Mouse (Mus musculus) forebrain, embryonic 16.5 days (tissue): ENCODE measurements around the gene Sgpp2. TPM values are rescaled to one million over a fixed set of nuclear protein-coding genes. Genes with fewer than 3 reads are reported as not detected.
A peak's percentile ranks its signal among the peaks of the same experiment; 100 is the strongest.

Experiments used
- ATAC-seq: fragments of 200-750 bp; cut with Nextera tagmentation; 2 replicates; pipeline ENCODE4 v1.8.0; 2017; ENCODE audit warnings: mild to moderate bottlenecking, moderate library complexity
- H3K27ac ChIP-seq: fragments of 300-500 bp; sonication (generic); 2 replicates; pipeline ENCODE4 v1.5.1; 2014; ENCODE audit warnings: low read length, control low read depth
- H3K27me3 ChIP-seq: fragments of 300-500 bp; sonication (generic); replicated peaks from 2 replicates; pipeline ENCODE4 v1.6.1; 2014; ENCODE audit warnings: low read length; ENCODE audit not compliant: control insufficient read depth, insufficient read depth
- H3K36me3 ChIP-seq: fragments of 300-500 bp; sonication (generic); 2 replicates; pipeline ENCODE4 v1.6.1; 2014; ENCODE audit not compliant: control insufficient read depth, insufficient read depth
- H3K4me1 ChIP-seq: fragments of 300-500 bp; sonication (generic); replicated peaks from 2 replicates; pipeline ENCODE4 v1.6.1; 2014; ENCODE audit warnings: low read length; ENCODE audit not compliant: control insufficient read depth, insufficient read depth
- H3K4me2 ChIP-seq: fragments of 300-500 bp; sonication (generic); 2 replicates; pipeline ENCODE4 v1.6.1; 2014; ENCODE audit warnings: mild to moderate bottlenecking, low read length, control low read depth
- H3K4me3 ChIP-seq: fragments of 300-500 bp; sonication (generic); replicated peaks from 2 replicates; pipeline ENCODE4 v1.5.1; 2014; ENCODE audit warnings: mild to moderate bottlenecking, low read length, control low read depth
- H3K9ac ChIP-seq: fragments of 300-500 bp; sonication (generic); replicated peaks from 2 replicates; pipeline ENCODE4 v1.6.1; 2014; ENCODE audit warnings: low read depth, low read length, control low read depth
- H3K9me3 ChIP-seq: fragments of 300-500 bp; sonication (generic); 2 replicates; pipeline ENCODE4 v1.6.1; 2016; ENCODE audit warnings: low read length; ENCODE audit not compliant: control insufficient read depth
- WGBS: fragments of 180-500 bp; shearing (Covaris S2); extraction: QIAGEN DNeasy Blood & Tissue Kit; methylation state at CpG from one replicate; pipeline ENCODE4 v1.1.7; 2014; 5-methylcytosine and 5-hydroxymethylcytosine counted together
- polyA plus RNA-seq: library from polyadenylated mRNA; unstranded; fragments of >200 nt; fragmentation: Nextera tagmentation; extraction: Ambion mirVana; gene quantifications from 2 replicates; pipeline ENCODE4 v1.2.1, GENCODE M21; 2015

Sgpp2 gene
- polyA plus RNA-seq, 1 experiment from 2014 or later, result 0.89 TPM

- Histone ChIP-seq H3K27me3 (no peaks in the 10 kb centered on the region), H3K27ac (no peak overlapping the region), H3K4me1 (peaks cover 14% of the 10 kb centered on the region; the same call in 1 of the 2 replicates), H3K9me3 (peaks cover 8% of the 10 kb centered on the region), H3K4me3 (no peak overlapping the region), H3K9ac (no peak overlapping the region), H3K4me2 (no peak overlapping the region), H3K36me3 (no peaks in the 10 kb centered on the region)
- ATAC-seq, result no peak
- WGBS, result 93% methylated on average over 3 of the region's 3 CpGs
These were observed 64.9 kb downstream of the Sgpp2 start for GRCm38 (mm10) chr1:78375058-78375457.

- Histone ChIP-seq H3K27ac (no peak overlapping the region), H3K27me3 (no peaks in the 10 kb centered on the region), H3K4me3 (no peak overlapping the region), H3K9me3 (no peaks in the 10 kb centered on the region), H3K4me2 (no peak overlapping the region), H3K4me1 (peaks cover 5% of the 10 kb centered on the region; the same call in 1 of the 2 replicates), H3K9ac (no peak overlapping the region), H3K36me3 (no peaks in the 10 kb centered on the region)
- 71% methylated on average over 4 of the region's 4 CpGs for WGBS
- peak; percentile 61 for ATAC-seq
These were observed 70.8 kb downstream of the Sgpp2 start for GRCm38 (mm10) chr1:78380950-78381349.

GRCm38 (mm10) chr1:78387854-78388253 is 77.7 kb downstream of the Sgpp2 start:
- no peak for ATAC-seq
- H3K4me3 ChIP-seq, result no peak overlapping the region
- H3K27me3 ChIP-seq, result no peaks in the 10 kb centered on the region
- H3K36me3 ChIP-seq, result no peaks in the 10 kb centered on the region
- WGBS, result 35% methylated on average over 4 of the region's 4 CpGs
- no peaks in the 10 kb centered on the region for H3K4me1 ChIP-seq
- H3K27ac ChIP-seq, result no peak overlapping the region
- H3K4me2 ChIP-seq, result no peak overlapping the region
- no peaks in the 10 kb centered on the region for H3K9me3 ChIP-seq
- H3K9ac ChIP-seq, result no peak overlapping the region

- no peak overlapping the region for H3K27ac ChIP-seq
- no peak for ATAC-seq
These were observed 78.7 kb downstream of the Sgpp2 start for GRCm38 (mm10) chr1:78388848-78389247.

GRCm38 (mm10) chr1:78395191-78395735 is 85.1 kb downstream of the Sgpp2 start:
- no peaks in the 10 kb centered on the region for H3K9me3 ChIP-seq
- H3K27ac ChIP-seq, result no peak overlapping the region
- no peaks in the 10 kb centered on the region for H3K4me1 ChIP-seq
- no peak for ATAC-seq
- 66% methylated on average over 8 of the region's 8 CpGs for WGBS
- no peaks in the 10 kb centered on the region for H3K36me3 ChIP-seq
- H3K4me2 ChIP-seq, result no peak overlapping the region
- no peaks in the 10 kb centered on the region for H3K27me3 ChIP-seq
- no peak overlapping the region for H3K9ac ChIP-seq
- no peak overlapping the region for H3K4me3 ChIP-seq

More at GRCm38 (mm10) chr1:78388848-78389247, 78.7 kb downstream of the Sgpp2 start:
- Histone ChIP-seq H3K27me3 (no peaks in the 10 kb centered on the region), H3K9ac (no peak overlapping the region), H3K36me3 (no peaks in the 10 kb centered on the region), H3K9me3 (no peaks in the 10 kb centered on the region), H3K4me1 (no peaks in the 10 kb centered on the region), H3K4me2 (no peak overlapping the region), H3K4me3 (no peak overlapping the region)
- WGBS, result 8% methylated on average over 3 of the region's 3 CpGs

GRCm38 (mm10) chr1:78395737-78396136 is 85.6 kb downstream of the Sgpp2 start:
- Histone ChIP-seq H3K4me2 (no peak overlapping the region), H3K4me1 (no peaks in the 10 kb centered on the region), H3K9me3 (no peaks in the 10 kb centered on the region), H3K27ac (no peak overlapping the region), H3K9ac (no peak overlapping the region), H3K36me3 (no peaks in the 10 kb centered on the region), H3K27me3 (no peaks in the 10 kb centered on the region), H3K4me3 (no peak overlapping the region)
- WGBS, result 46% methylated on average over 6 of the region's 6 CpGs
- ATAC-seq, result no peak

GRCm38 (mm10) chr1:78396320-78396913 is 86.3 kb downstream of the Sgpp2 start:
- WGBS, result 41% methylated on average over 8 of the region's 8 CpGs
- H3K9me3 ChIP-seq, result no peaks in the 10 kb centered on the region
- H3K27me3 ChIP-seq, result no peaks in the 10 kb centered on the region
- no peak overlapping the region for H3K9ac ChIP-seq
- no peak overlapping the region for H3K4me2 ChIP-seq
- H3K27ac ChIP-seq, result no peak overlapping the region
- no peaks in the 10 kb centered on the region for H3K4me1 ChIP-seq
- no peaks in the 10 kb centered on the region for H3K36me3 ChIP-seq
- ATAC-seq, result no peak
- no peak overlapping the region for H3K4me3 ChIP-seq

GRCm38 (mm10) chr1:78399755-78400154 is 89.6 kb downstream of the Sgpp2 start:
- H3K4me2 ChIP-seq, result no peak overlapping the region
- 83% methylated on average over 3 of the region's 3 CpGs for WGBS
- no peak overlapping the region for H3K9ac ChIP-seq
- H3K4me3 ChIP-seq, result no peak overlapping the region
- no peaks in the 10 kb centered on the region for H3K4me1 ChIP-seq
- no peaks in the 10 kb centered on the region for H3K27me3 ChIP-seq
- no peak for ATAC-seq
- no peaks in the 10 kb centered on the region for H3K9me3 ChIP-seq
- H3K27ac ChIP-seq, result no peak overlapping the region
- H3K36me3 ChIP-seq, result no peaks in the 10 kb centered on the region

- no peaks in the 10 kb centered on the region for H3K36me3 ChIP-seq
- WGBS, result 97% methylated on average over 4 of the region's 4 CpGs
- no peak overlapping the region for H3K4me3 ChIP-seq
- H3K27me3 ChIP-seq, result no peaks in the 10 kb centered on the region
- H3K27ac ChIP-seq, result no peak overlapping the region
- H3K9ac ChIP-seq, result no peak overlapping the region
- H3K4me1 ChIP-seq, result no peaks in the 10 kb centered on the region
- no peak for ATAC-seq
- H3K9me3 ChIP-seq, result no peaks in the 10 kb centered on the region
- H3K4me2 ChIP-seq, result no peak overlapping the region
These were observed 91.3 kb downstream of the Sgpp2 start for GRCm38 (mm10) chr1:78401413-78401812.
